Mouse (Mus musculus) small intestine, adult 2 months (tissue): ENCODE measurements around the gene Map2k5.

Experiments
- CTCF ChIP-seq: fragments of 200-500 bp; IDR thresholded peaks from 2 replicates; pipeline ENCODE4 v1.5.1; 2012; ENCODE audit warnings: low read depth, mild to moderate bottlenecking, control low read depth, inconsistent platforms, low read length, moderate library complexity, mixed read lengths; ENCODE audit not compliant: insufficient replicate concordance, insufficient read length; ENCODE audit errors: extremely low read depth
- POLR2A ChIP-seq: fragments of 200-500 bp; IDR thresholded peaks from 2 replicates; pipeline ENCODE4 v1.6.1; 2012; ENCODE audit warnings: low read depth, mild to moderate bottlenecking, control low read depth, inconsistent platforms, low read length, moderate library complexity

- TF ChIP-seq POLR2A (no peak), CTCF (no peak)
These were observed 95.7 kb downstream of the Map2k5 start for GRCm38 (mm10) chr9:63281996-63282395.
